In genomic region chr2:48895186-48895585, GRCm38 (mm10) we compare ENCODE assay signal across 18 mouse cellular contexts.
"Had no signal": no experiment of that assay in that cellular context is flagged by ENCODE, and none has a peak within 500 bp of the region (broad histone marks: within the 10 kb centered on the region; RNA-seq: fewer than 3 reads in every experiment).

No protein-coding gene starts in this region.

- DNase-seq: liver, postnatal 0 days; lung, adult 2 months; lung, postnatal 14 days; lung, postnatal 36 days; midbrain, embryonic 14.5 days; right cerebral cortex, postnatal 25 days; right cerebral cortex, postnatal 4 days; spleen, adult 18-20 months; thymus, adult 18-20 months; thymus, postnatal 14 days; thymus, postnatal 36 days had no signal

- H3K4me3 ChIP-seq: lung, embryonic 15.5 days; megakaryocyte, embryonic 14.5 days; midbrain, embryonic 12.5 days; neural tube, embryonic 12.5 days had no signal

- H3K27ac ChIP-seq: lung, embryonic 15.5 days; macrophage; midbrain, embryonic 12.5 days; neural tube, embryonic 12.5 days had no signal

- H3K4me1 ChIP-seq: lung, embryonic 15.5 days; megakaryocyte, embryonic 14.5 days; midbrain, embryonic 12.5 days; neural tube, embryonic 12.5 days had no signal

- H3K4me2 ChIP-seq: lung, embryonic 15.5 days; midbrain, embryonic 12.5 days; neural tube, embryonic 12.5 days had no signal

- H3K9ac ChIP-seq: liver, postnatal 0 days; lung, embryonic 15.5 days; midbrain, embryonic 12.5 days; neural tube, embryonic 12.5 days had no signal

- H3K27me3 ChIP-seq: lung, embryonic 15.5 days; megakaryocyte, embryonic 14.5 days; midbrain, embryonic 12.5 days; neural tube, embryonic 12.5 days had no signal

- ATAC-seq: liver, postnatal 0 days; lung, postnatal 0 days; midbrain, embryonic 16.5 days had no signal

- H3K9me3 ChIP-seq: lung, embryonic 15.5 days; megakaryocyte, embryonic 14.5 days; midbrain, embryonic 12.5 days; neural tube, embryonic 12.5 days had no signal
